Mouse (Mus musculus): ENCODE measurements around the gene Obp2b. TPM values are rescaled to one million over a fixed set of nuclear protein-coding genes. Genes with fewer than 3 reads are reported as not detected.

Gene Obp2b
- polyA plus RNA-seq, 1 experiment from 2014 or later: not detected

DNA sequence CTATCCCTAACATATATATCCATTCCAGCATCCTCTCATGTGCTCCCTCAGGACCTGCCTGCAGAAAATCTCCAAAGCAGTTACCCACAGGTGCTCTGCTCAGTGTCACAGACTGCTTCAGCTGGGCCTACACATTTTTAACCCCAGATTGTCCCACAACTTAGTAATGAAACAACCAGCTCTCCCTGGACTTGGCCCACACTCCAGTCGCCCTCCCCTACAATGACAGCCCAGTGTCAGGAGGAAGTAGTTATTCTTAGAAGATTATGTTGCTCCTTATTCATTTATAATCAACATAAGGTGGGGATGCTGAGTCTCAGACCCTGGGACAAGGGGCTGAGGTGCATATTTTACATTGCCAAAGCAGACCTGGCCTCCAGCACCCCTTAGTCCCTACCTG is 4.9 kb downstream of the Obp2b start:
- Histone ChIP-seq H3K36me3 (ENCODE audit: insufficient read depth) (no peaks in the 10 kb centered on the region), H3K4me2 (no peak overlapping the region), H3K9ac (no peak overlapping the region), H3K27ac (ENCODE audit: low read depth) (no peak overlapping the region), H3K4me3 (ENCODE audit: low read depth, low read length) (no peak overlapping the region), H3K9me3 (ENCODE audit: low read depth, low read length) (no peaks in the 10 kb centered on the region), H3K4me1 (ENCODE audit: insufficient read depth) (no peaks in the 10 kb centered on the region), H3K27me3 (ENCODE audit: insufficient read depth, low read length) (no peaks in the 10 kb centered on the region)
- WGBS: 62% methylated on average over 1 of the region's 1 CpGs
- ATAC-seq (ENCODE audit: insufficient read depth) (no peak), DNase-seq (no peak)
- TF ChIP-seq CTCF (IDR thresholded peaks at IDR 0.05; ENCODE audit: low read depth): no peak

DNA sequence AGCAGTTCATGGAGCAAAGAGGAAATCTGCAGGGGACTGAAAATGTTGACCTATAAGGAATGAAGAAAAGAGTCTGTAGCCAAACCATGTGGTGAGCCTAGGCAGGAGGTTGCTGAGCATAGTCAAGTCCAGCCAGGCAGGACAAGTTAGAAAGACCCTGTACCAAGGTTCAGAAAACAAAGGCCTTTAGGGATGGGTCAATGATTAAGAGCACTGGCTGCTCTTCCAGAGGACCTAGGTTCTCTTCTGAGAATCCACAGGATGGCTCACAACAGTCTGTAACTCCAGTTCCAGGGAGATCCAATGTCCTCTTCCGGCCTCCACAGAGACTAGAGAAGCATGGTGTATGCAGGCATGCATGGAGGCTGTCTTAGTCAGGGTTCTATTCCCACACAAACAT is 17.4 kb downstream of the Obp2b start:
- H3K36me3 ChIP-seq (ENCODE audit: insufficient read depth): no peaks in the 10 kb centered on the region
- H3K4me3 ChIP-seq (ENCODE audit: low read depth, low read length): no peak overlapping the region
- no peak overlapping the region for H3K27ac ChIP-seq (ENCODE audit: low read depth)
- 96% methylated on average over 1 of the region's 1 CpGs for WGBS
- no peaks in the 10 kb centered on the region for H3K4me1 ChIP-seq (ENCODE audit: insufficient read depth)
- no peak for ATAC-seq (ENCODE audit: insufficient read depth)
- no peak for DNase-seq
- H3K4me2 ChIP-seq: no peak overlapping the region
- H3K9ac ChIP-seq: no peak overlapping the region
- no peak for TF ChIP-seq CTCF (IDR thresholded peaks at IDR 0.05; ENCODE audit: low read depth)
- no peaks in the 10 kb centered on the region for H3K27me3 ChIP-seq (ENCODE audit: insufficient read depth, low read length)
- H3K9me3 ChIP-seq (ENCODE audit: low read depth, low read length): no peaks in the 10 kb centered on the region

DNA sequence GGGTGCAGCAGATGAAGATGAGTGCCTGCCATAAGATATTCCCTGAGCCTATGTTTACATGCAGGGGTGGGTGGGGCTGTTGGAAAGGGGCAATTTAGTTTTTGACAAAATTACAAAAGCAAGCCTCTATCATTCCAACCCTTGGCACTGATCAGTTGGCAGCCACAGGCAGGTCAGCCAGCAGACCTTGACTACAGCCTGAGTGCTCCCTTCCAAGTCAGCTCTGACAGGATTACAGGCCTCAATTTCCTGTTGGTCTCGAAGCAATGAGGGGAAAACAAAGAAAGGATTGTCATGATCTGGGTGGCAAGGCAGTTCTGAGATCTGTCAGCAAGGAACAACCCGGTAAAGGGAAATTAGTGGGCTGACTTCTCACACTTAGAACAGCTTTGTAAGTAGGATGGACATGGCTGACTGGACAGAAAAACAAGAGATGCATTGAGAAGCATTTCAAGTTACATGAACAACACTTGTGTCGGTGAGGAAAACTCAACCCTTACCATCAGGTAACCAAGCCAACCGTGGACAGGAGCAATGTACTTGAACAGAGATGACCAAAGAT is 21.3 kb downstream of the Obp2b start:
- Histone ChIP-seq H3K4me1 (ENCODE audit: insufficient read depth) (no peaks in the 10 kb centered on the region), H3K9me3 (ENCODE audit: low read depth, low read length) (no peaks in the 10 kb centered on the region), H3K27me3 (ENCODE audit: insufficient read depth, low read length) (no peaks in the 10 kb centered on the region), H3K4me2 (no peak overlapping the region), H3K4me3 (ENCODE audit: low read depth, low read length) (no peak overlapping the region), H3K36me3 (ENCODE audit: insufficient read depth) (no peaks in the 10 kb centered on the region), H3K27ac (ENCODE audit: low read depth) (no peak overlapping the region), H3K9ac (no peak overlapping the region)
- WGBS: 68% methylated on average over 4 of the region's 4 CpGs
- DNase-seq: no peak
- no peak for ATAC-seq (ENCODE audit: insufficient read depth)
- TF ChIP-seq CTCF (IDR thresholded peaks at IDR 0.05; ENCODE audit: low read depth): no peak

DNA sequence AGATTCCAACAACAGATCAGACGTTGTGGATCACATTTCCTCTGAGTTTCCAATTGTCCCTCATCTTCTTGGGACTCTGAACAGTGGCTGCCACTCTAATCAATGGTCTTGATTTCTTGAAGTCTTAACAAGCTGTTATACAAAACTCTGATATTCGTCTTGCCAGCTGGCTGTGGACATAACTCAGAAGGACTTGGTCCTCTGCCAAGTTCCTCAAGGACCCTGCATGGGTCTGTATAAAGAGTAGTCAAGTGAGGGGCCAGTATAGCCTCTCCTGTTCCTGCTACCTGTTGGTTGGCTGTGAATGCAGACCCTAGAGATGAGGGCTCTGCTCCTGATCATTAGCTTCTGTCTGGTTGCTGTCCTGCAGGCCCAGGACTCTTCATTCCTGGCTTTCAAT is 28.5 kb downstream of the Obp2b start, which contains the start of gene Lcn3:
Lcn3 (plus strand) TSS at position 301 of the 400 bp plus-strand sequence.
- Histone ChIP-seq H3K9ac (no peak within 1 kb of the TSS), H3K4me1 (ENCODE audit: insufficient read depth) (no peaks in the 10 kb centered on the region), H3K36me3 (ENCODE audit: insufficient read depth) (no peaks in the 10 kb centered on the region), H3K4me3 (ENCODE audit: low read depth, low read length) (no peak within 1 kb of the TSS), H3K27me3 (ENCODE audit: insufficient read depth, low read length) (no peaks in the 10 kb centered on the region), H3K9me3 (ENCODE audit: low read depth, low read length) (no peaks in the 10 kb centered on the region), H3K4me2 (no peak within 1 kb of the TSS), H3K27ac (ENCODE audit: low read depth) (no peak within 1 kb of the TSS)
- 30% methylated on average over 2 of the region's 2 CpGs for whole genome bisulfite sequencing
- TF ChIP-seq CTCF (IDR thresholded peaks at IDR 0.05; ENCODE audit: low read depth): no peak
- peak; percentile 56 for DNase-seq
- no peak for ATAC-seq (ENCODE audit: insufficient read depth)

DNA sequence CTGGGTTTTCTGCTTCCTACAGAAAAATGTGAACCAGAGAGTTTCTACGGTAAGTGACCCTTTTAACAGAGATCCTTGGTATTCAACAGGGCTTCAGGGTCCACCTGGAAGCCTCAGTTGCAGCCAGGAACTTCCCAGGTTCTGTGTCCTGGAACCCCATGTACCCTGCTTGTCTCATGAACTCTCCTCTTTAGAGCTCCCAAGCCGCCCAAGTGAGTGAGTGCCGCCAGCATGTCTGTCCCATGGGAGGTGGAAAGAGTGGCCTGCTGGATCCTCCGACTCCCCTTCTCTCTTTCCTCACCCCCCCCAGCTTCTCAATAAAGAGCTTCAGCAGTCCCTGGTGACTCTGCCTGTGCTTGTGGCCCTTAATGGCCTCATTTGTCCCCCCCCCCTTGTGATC is 31.0 kb downstream of the Obp2b start:
- Histone ChIP-seq H3K4me1 (ENCODE audit: insufficient read depth) (no peaks in the 10 kb centered on the region), H3K4me2 (no peak overlapping the region), H3K9me3 (ENCODE audit: low read depth, low read length) (no peaks in the 10 kb centered on the region), H3K9ac (no peak overlapping the region), H3K27me3 (ENCODE audit: insufficient read depth, low read length) (no peaks in the 10 kb centered on the region), H3K4me3 (ENCODE audit: low read depth, low read length) (no peak overlapping the region), H3K36me3 (ENCODE audit: insufficient read depth) (no peaks in the 10 kb centered on the region), H3K27ac (ENCODE audit: low read depth) (no peak overlapping the region)
- DNase-seq (no peak), ATAC-seq (ENCODE audit: insufficient read depth) (no peak)
- WGBS: 79% methylated on average over 4 of the region's 4 CpGs
- TF ChIP-seq CTCF (IDR thresholded peaks at IDR 0.05; ENCODE audit: low read depth): no peak

DNA sequence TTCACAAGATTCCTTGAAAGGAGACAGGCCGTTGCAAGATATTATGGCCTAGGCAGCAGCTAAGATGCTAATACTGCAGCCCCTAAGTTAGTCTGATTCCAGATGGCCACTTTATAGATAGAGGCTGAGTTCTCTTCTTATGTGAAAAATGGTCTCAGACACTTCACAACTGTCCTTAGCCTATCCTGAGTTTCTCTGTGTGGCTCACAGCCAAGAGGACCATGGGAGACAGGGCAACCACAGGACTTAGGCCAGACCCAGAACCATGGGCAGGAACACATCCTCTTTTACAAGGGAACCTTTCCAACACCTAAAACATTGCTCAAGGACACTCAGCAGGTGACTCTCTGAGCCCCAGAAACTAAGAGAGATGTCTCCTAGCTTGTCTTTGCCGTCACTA is 36.7 kb downstream of the Obp2b start:
- Histone ChIP-seq H3K9me3 (ENCODE audit: low read depth, low read length) (no peaks in the 10 kb centered on the region), H3K4me2 (no peak overlapping the region), H3K27ac (ENCODE audit: low read depth) (no peak overlapping the region), H3K27me3 (ENCODE audit: insufficient read depth, low read length) (no peaks in the 10 kb centered on the region), H3K36me3 (ENCODE audit: insufficient read depth) (no peaks in the 10 kb centered on the region), H3K9ac (no peak overlapping the region), H3K4me1 (ENCODE audit: insufficient read depth) (no peaks in the 10 kb centered on the region), H3K4me3 (ENCODE audit: low read depth, low read length) (no peak overlapping the region)
- WGBS: 80% methylated on average over 2 of the region's 2 CpGs
- ATAC-seq (ENCODE audit: insufficient read depth) (no peak), DNase-seq (no peak)
- no peak for TF ChIP-seq CTCF (IDR thresholded peaks at IDR 0.05; ENCODE audit: low read depth)

DNA sequence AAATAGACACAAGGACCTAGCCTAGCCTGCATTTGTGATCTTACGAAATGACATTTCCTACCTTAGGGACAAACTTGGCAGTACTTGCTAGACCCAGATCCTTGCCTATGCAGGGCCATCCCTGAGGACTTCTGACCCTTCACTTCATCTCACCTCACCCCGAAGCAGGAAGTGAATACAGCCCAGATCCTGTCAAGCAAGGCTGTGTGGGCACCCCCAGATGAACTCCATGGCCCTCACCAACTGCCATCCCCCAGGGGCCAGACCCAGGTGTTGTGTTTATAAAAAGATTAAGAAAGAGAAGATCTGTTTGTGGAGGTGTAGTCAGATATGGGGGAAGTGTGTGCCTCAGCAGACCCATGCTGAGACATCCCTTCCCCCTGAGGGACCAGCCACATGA is 37.8 kb downstream of the Obp2b start:
- no peaks in the 10 kb centered on the region for H3K9me3 ChIP-seq (ENCODE audit: low read depth, low read length)
- ATAC-seq (ENCODE audit: insufficient read depth) (no peak), DNase-seq (no peak)
- no peak for TF ChIP-seq CTCF (IDR thresholded peaks at IDR 0.05; ENCODE audit: low read depth)
- H3K27ac ChIP-seq (ENCODE audit: low read depth): no peak overlapping the region
- H3K9ac ChIP-seq: no peak overlapping the region
- H3K4me2 ChIP-seq: no peak overlapping the region
- H3K36me3 ChIP-seq (ENCODE audit: insufficient read depth): no peaks in the 10 kb centered on the region
- H3K27me3 ChIP-seq (ENCODE audit: insufficient read depth, low read length): no peaks in the 10 kb centered on the region
- H3K4me1 ChIP-seq (ENCODE audit: insufficient read depth): no peaks in the 10 kb centered on the region
- 74% methylated on average over 2 of the region's 2 CpGs for WGBS
- H3K4me3 ChIP-seq (ENCODE audit: low read depth, low read length): no peak overlapping the region

DNA sequence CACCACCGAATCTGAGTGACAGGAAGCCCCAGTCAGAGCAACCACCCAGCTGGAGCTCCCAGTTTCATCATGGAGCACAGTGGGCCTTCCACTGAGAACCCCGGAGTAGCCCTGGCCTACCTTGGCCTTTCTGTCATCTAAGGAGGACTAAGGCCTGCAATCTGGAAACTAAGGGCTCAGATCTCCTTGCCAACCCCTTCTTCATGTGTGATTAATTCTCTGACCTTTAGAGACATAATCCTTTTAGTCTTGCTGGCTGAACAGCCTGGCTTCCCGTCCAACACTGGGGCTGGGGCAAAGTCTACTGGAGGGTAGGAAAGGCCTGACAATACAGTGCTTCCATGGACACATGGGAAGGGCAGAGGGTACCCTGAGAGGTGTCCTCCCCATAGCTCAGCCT is 39.2 kb downstream of the Obp2b start:
- ATAC-seq (ENCODE audit: insufficient read depth) (no peak), DNase-seq (no peak)
- WGBS: 67% methylated on average over 3 of the region's 3 CpGs
- no peak overlapping the region for H3K4me3 ChIP-seq (ENCODE audit: low read depth, low read length)
- H3K36me3 ChIP-seq (ENCODE audit: insufficient read depth): no peaks in the 10 kb centered on the region
- H3K4me1 ChIP-seq (ENCODE audit: insufficient read depth): no peaks in the 10 kb centered on the region
- H3K4me2 ChIP-seq: no peak overlapping the region
- no peak overlapping the region for H3K9ac ChIP-seq
- no peaks in the 10 kb centered on the region for H3K9me3 ChIP-seq (ENCODE audit: low read depth, low read length)
- no peak overlapping the region for H3K27ac ChIP-seq (ENCODE audit: low read depth)
- no peak for TF ChIP-seq CTCF (IDR thresholded peaks at IDR 0.05; ENCODE audit: low read depth)
- H3K27me3 ChIP-seq (ENCODE audit: insufficient read depth, low read length): no peaks in the 10 kb centered on the region

Data from lung, embryonic 14.5 days (tissue).